Mouse (Mus musculus): Measurements from ENCODE around the gene Gm37419. TPM values are rescaled to one million over a fixed set of nuclear protein-coding genes. Genes with fewer than 3 reads are reported as not detected.
A peak's percentile ranks its signal among the peaks of the same experiment; 100 is the strongest.

Gene Gm37419
- total RNA-seq, 1 experiment from 2014 or later: not detected

DNA sequence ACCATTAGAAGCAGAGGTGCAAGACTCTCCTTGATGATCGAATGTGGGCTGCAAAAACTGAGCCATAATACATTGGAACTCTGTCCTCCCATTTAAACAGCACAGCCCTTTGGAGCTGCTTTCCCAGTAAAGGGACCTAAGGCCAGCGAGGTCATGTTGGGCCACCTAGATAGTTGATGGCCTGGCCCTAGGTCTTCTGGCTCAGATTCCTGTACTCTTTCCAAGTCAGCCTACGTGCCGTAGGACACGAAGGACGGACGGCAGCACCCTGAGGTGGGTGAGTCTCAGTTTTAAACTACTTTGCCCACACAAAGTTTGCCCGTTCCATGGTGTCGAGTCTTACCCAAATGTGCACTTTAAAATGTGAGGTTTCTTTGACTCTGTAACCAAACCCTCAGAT, 8.8 kb upstream of the Gm37419 start:
- DNase-seq: peak; percentile 53

- no peak for DNase-seq
These were observed 7.9 kb upstream of the Gm37419 start for GRCm38 (mm10) chr16:23980201-23980870.

DNA sequence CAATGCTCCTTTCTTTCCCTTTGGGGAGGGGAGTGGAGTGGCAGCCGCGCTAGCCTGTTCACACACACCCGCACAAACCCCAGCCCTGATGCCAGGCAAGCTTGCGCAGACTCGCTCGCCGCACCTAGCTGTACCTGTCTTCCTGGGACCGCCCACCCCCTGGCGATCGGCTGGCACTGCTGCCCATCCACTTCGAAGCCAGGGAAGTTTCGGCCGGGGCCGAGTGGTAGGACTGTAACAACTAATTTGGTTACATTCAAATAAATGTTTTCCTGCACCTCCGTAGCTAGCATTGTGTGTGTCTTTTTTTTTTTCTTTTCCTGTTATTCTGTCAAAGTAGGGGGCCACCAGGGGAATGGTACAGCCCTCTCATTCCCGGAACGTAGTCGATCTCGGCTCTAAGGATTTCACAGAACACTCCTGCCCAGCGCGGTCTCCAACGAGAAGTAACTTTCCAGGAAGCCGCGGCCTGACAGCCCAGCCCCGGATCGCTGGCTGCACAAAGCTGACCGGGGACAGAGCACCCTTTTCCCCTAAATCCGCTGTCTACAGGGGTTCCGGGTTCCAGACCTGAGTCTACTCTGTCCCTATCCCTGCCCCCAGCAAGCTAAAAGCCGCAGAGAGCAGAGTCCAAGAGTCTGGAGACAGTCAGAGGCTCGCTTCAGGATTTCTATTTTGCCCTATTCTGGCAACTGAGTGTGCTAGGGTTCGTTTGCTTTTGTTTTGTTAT, 7.1 kb upstream of the Gm37419 start:
- peak; percentile 60 for DNase-seq

GRCm38 (mm10) chr16:23981925-23982851, 6.1 kb upstream of the Gm37419 start:
- DNase-seq: peak; percentile 90

GRCm38 (mm10) chr16:23982891-23983588, 5.2 kb upstream of the Gm37419 start:
- DNase-seq: peak; percentile 90

- peak; percentile 94 for DNase-seq
These were observed 4.1 kb upstream of the Gm37419 start for GRCm38 (mm10) chr16:23984183-23984582.

- peak; percentile 67 for DNase-seq
These were observed 3.4 kb upstream of the Gm37419 start for GRCm38 (mm10) chr16:23984760-23985466.

DNA sequence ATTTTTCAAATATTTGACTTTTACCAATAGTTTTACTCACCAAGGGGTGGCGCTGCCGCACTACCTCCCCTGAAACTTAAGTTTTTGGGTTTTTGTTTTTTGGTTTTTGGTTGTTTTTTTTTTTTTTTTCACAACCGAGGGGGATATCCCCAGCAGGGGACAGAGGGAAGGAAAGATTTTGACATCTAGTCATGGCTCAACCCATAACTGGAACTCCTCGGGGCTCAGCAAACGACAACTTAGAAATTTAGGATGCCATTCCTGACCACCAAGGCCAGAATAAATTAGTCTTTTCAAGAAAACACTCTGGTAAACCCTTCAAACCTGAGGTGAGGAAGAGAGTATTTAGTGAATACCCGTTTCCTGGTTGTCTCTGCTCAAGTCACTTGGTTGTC, 2.8 kb upstream of the Gm37419 start:
- peak; percentile 79 for DNase-seq

DNA sequence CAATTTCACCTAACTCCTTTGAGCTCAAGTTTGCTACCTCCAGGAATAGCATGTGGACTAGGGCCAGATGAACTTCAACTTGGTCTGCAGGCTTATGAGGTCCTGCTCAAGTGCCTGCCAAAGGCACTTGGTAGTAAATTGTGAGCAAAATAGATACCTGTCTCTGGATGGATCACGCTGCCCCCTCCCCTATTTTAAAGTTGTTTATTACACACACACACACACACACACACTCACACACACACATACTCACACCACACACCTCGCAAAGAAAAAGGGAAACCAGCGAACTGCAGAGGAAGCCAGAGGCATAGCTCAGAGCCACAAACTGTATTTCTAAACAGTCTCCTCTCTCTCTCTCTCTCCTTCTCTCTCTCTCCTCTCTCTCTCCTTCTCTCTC, 2.1 kb upstream of the Gm37419 start:
- no peak for DNase-seq

DNA sequence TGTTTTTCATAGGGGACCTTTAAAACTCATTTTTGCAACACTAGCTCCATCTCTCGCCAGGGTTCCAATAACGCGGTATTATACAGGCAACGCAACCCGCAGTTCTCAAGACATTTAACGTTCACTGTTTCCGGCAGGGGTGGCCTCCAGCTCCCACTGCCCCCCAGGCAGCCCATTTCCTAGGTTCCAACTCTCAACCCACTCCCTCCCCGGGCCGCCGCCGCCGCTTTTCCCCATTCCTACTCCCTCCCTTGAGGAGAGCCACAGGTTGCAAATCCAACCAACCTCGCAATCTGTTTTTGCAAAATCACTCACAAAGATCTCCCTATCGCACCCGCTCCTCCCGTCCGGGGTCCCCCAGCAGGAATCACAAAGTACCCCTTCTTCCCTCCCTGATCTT, 1.4 kb upstream of the Gm37419 start:
- DNase-seq: peak; percentile 52

- peak; percentile 76 for DNase-seq
These were observed 733 bp upstream of the Gm37419 start for GRCm38 (mm10) chr16:23987341-23988156.

DNA sequence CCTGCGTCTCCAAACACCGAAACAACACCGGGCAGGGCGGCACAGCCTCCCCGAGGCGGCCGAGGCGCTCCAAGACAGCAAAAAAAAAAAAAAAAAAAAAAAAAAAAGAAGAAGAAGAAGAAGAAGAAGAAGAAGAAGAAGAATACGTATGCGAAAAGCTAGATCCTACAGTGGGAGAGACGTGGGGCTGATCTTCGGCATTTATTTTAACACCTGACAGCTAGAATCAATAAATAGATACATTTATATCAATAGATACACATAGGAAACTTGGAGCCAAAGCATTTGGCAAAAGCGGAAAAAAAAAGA, 171 bp upstream of the Gm37419 start:
- no peak for DNase-seq

DNA sequence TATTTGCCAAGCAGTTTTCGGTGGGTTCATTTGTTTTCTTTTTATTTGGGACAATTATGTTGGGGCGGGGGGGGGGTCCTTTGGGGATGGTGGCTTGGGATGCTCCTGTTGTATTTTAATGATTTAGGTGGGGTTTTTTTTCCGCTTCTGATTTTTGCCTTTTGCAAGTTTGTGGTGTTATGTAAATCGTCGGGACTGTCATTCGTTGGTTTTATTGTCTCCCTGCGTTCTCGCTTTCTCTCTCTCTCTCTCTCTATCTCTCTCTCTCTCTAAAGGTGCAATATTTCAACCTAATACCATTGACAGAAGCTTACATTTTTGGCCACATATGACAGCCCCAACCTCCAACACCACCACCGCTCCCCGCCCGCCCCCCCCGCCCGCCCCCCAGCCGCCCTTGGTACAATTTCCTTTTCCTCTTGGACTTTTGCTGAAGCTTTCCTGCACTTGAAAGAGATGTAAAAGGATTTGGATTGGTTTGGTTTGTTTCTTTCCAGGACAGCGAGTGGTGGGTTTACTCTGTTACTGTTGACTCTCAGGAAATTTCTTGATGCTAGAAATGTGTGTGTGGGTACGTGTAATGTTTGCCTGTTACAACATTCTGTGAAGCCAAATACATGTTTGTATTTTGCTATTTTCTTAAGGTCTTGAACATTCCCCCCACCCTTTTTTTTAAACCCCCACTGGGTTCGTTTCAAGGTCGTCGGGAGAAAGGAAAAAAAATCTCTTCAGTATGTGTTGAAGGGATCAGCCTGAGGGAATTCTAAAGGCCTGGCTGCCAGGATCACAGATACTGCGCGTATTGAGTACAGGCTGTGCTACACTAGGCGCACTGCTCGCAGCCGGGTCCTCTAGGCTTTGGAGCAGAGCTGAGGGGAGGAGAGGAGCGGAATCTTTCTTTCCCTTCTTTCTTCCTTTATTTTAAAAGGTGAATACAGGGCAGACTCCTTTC, 1.2 kb downstream of the Gm37419 start:
- DNase-seq: peak; percentile 69

DNA sequence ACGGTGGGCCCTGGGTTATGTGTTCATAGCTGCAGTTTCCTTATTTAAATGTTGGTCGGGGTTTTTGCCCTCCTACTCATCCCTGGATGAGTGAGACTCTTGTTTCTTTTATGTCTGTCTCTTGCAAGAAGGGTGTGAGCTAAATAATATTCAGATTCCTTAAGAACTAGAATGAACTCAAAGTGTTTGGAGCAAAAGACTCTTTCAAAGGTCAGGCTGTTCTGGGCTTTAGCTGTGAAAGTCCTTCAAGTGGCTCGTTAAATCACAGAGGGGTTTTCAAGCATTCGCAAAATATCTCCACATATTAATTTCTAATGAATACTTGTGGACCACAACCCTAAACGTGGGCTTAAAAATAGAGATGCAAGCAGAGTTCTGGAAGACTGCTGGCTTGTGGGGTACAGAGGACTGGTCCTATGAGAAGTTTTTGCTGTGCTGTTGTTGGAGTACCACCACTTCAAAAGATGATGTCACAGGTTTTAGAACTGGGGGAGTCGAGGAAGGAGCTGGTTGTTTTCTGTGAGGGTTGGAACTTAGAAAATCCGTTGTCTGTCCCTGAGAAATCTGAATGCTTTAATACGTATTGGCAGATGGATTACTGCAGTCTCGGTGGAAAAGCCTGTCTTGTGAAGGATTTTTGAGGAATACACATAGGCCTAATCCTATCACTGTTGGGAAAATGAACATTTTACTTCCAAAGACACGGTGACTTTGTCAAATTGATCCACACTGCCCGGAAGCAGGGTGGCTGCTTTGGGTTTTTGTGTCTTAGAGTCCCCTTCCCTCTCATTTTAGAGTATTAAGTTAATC, 2.1 kb downstream of the Gm37419 start:
- DNase-seq: no peak

- DNase-seq: peak; percentile 96
These were observed 2.9 kb downstream of the Gm37419 start for GRCm38 (mm10) chr16:23991170-23991569.

DNA sequence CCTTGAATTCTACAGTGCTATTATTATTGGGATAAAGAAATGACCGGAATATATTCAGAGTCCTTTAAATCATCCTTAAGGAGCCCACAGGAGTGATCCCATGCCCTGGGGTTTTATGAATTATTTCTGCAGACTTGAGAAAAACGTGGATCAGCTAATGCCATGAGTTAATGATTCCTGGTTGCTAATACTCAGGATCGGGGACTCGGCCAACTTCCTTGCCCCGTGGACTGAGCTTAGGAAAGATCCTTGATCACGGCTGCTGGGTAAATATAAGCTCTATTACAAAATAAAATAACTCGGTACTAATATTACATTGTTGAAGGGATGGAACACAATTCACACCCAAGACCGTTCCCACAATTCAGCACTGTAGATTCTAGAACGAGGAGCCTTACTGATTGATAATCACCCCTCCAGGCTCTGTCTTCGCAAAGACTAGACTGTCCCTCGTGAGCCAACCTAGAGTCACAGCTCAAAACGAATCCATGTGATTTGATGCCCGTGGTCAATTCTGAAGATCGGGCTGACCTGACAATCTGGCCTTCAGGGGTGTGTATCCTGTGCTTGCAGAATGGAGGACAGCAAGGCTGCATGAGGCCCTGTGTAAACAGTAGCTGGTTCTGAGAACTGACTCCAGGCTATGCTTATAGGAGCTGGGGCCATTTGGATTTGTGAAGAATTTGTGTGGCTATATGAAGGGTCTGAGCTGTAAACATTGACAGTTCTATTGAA, 3.7 kb downstream of the Gm37419 start:
- DNase-seq: no peak

DNA sequence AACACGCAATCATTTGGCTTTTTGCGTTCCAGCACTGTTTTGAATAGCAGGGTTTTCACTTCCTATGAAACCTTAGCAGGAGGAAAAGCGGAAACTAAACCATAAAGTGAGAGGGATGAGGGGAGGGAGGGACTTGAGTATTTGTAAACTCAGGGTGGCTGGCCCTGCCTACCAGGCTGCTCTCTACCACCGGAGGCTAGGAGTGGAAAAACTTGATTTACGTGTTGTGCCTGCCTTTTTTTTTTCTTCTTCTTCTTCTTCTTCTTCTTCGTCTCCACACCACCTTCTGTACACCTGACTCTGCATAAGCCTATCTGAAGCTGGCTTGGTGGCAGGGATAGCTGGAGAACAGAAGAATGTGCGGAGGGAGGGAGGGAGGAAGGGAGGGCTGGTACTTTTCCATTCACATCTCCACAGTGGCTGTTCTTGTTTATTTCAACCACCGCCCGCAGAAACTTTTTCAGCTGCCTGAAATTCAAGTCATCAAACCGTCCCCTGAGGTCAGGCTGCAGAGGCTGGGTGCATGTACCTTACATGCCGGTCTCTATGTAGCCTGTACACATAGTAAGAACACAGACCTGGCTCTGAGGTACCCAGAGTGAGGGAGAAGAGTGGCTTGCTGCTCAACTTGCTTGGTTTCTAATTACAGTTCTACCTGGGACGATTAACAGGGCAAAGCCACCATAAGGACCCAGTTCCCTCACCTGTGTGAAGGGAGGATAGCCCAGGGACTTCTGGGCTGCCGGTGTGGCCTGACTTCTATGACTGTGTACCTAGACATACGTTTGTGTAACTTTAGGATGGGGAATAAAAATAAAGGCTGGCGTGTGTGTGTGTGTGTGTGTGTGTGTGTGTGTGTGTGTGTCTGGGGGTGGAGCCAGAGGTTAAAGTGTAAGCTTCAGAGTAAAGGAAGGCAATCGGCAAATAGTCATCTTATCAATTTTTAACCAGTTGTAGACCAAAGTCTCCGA, 5.4 kb downstream of the Gm37419 start:
- DNase-seq: peak; percentile 31
